Mouse (Mus musculus) bone marrow, adult 2 months (tissue): Measurements from ENCODE around the gene Mlh1.

Experiments used
- CTCF ChIP-seq: fragments of 200-500 bp; IDR thresholded peaks from 2 replicates; pipeline ENCODE4 v1.5.1; 2011; ENCODE audit warnings: low read length, control low read depth; ENCODE audit not compliant: control insufficient read depth, insufficient read depth
- POLR2A ChIP-seq: fragments of 200-500 bp; IDR thresholded peaks from 2 replicates; pipeline ENCODE4 v1.6.1; 2011; ENCODE audit warnings: low read depth, mild to moderate bottlenecking, control low read depth, low read length, borderline replicate concordance; ENCODE audit not compliant: control insufficient read depth

GRCm38 (mm10) chr9:111239821-111240220 lies 31.8 kb downstream of the Mlh1 start:
- TF ChIP-seq POLR2A (no peak), CTCF (no peak)
